Mouse (Mus musculus): ENCODE results near the gene Stac2. TPM values are rescaled to one million over a fixed set of nuclear protein-coding genes. Genes with fewer than 3 reads are reported as not detected.

The Stac2 gene
- polyA plus RNA-seq (2012; rRNA removed), result 0.92 and 1.8 TPM in 2 replicates

DNA sequence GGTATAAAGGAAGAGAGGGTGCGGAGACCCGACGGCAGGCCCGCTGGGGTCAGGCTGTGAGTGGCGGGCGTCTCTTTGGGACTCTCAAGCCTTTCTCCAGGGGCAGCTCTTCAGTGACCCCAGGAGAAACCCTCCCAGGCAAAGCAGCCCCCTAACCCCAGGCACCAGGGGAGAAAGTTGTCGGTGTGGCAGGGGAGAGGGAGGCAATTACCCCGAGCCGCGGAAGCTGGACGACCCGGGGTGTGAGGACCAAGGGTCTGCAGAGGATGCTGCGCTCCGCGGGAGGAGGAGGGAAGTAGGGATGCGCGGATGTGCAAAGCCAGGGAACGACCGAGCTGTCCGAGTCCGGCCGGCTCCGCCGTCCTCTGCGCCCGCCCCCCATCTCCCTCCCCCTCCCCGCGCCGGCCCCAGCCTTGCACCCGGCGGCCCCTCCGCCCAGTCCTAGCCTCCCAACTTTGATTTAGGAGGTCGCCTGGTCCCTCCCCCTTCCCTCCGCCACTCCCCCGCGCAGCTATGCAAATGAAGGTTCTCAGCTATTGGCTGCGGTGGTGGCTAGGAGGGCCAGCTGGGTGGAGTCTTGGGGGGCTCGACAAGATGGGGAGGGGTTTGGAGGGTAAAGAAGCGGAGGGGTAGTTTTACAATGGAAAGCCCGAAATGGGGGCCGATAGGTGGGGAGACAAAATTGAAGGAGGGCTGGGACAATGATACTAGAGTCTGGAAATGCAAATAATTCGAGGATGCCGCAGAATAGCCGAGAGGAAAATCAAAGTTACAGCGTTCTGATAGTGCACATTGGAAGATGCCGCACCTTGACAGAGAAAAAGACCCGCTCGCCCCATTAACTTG lies at the start of gene Stac2:
Gene Stac2, minus strand, starts transcription at position 474 of the 846 bp plus-strand sequence.

DNA sequence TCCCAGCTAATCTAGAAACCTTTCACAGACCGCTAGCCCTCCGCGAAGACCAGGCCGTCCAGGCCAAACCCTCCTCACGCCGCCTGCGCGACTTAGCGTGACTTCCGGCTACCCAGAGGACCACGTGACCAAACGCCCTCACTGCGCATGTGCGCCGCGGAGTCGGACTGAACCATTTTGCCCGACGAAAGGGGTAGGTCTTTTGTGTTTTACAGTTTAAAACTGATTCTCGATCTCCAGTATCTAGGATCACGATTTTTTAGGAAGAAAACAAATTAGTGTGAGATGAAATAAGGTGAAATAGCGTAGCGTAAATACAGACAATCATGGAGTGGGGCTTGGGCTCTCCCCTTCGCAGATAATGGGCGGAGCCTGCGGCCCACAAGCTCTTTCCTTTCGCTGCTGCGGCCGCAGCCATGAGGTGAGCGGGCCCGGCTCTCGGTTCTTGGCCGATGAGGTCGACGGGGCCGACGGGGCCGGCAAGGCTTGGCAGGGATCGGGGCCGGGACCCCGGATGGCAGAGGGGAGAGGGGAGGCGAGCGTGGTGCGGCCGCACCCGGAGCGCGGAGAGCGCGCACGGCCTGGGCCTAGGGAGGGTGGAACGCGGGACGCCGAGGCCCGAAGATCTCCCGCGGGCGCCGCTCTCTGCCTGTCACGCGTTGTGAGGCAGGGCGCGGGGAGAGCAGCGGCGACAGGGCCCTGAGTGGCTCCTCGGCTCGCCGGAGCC lies 26.5 kb downstream of the Stac2 start, which contains the start of gene Rpl19:
Gene Rpl19, plus strand, starts transcription at position 141 of the 727 bp plus-strand sequence.

DNA sequence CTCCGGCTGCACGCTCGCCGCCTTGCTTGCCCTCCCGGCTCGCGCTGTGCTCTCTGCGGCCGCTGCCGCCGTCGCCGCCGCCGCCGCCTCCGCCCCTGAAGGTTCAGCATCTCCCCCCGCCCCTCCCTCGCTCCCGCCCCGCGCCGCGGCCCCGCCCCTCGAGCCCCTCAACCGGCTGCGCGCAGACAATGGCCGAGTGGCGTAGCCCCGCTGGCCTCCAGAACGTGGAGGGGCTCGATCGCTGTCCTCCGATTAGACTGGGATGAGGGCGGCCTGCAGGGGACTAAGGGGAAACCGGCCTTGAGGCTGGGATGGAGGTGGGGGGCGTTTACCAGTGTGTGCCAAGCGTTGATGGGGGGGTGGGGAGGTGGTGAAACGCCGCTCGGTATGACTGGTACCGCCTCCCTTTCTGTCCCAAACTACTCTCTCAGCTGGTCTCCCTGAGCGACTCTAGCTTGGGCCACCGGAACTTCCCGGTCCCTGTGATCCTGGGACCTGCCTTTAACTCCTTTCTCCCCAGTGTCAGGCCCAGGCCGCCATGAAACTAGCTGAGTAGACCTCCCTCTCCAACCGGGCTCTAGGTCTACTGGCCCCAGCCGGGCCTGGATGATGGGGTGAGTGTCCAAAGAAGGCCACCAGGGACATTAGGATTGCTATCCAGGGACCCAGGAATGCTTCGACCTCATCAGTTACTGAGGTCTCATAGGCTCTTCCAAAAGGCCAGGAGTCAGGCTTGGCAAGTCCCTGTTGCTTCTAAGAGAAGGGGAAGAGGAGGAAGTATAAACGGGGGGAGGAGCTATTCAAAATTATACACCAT lies 30.5 kb downstream of the Stac2 start, which contains the start of gene Cacnb1:
Gene Cacnb1, minus strand, starts transcription at position 480 of the 817 bp plus-strand sequence.

DNA sequence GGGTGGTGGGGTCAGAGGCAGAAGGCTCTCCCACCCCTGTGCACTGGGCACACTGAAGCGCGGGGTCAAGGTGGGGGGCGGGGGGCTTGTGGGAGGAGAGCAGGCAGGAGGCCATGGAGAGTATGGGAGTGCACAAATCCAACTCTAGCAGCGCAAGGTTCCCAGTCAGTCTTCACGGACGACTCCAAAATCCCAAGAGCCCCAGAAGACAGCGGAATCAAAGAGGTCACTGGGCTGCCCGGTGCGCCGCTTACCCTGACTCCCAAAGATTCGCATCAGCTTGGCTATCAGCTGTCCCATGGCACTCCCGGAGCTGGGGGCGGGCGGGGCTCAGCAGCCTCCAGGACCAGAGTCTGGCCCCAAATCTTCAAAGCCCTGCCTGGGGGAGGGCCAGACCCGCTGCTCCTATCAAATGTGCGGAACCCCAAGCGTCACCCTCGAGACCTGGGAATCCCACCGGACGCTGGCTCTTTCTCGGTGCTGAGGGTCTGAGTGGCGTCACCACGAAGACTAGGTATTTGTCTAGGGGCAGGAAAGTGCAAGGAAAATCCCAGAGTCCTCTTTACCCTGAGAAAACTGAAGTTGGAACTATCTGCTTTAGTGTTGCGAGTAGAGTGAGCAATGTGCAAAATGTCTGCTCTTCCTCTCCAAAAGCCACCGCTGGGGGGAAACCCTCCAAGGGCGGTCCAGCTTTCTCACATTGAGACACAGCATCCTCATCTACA lies 57.5 kb downstream of the Stac2 start, which contains the start of gene Arl5c:
Gene Arl5c, minus strand, starts transcription at position 618 of the 725 bp plus-strand sequence.

Other genes with a start within 250 kb of the Stac2 start
- gene B230217C12Rik, start 212.7 kb downstream of the Stac2 start, polyA plus RNA-seq (2012; rRNA removed), result 8.3 and 18.7 TPM in 2 replicates
- gene Fbxo47, start 169.3 kb downstream of the Stac2 start, polyA plus RNA-seq (2012; rRNA removed), result 0.67 and 0.74 TPM in 2 replicates
- 0.13 and 0.31 TPM in 2 replicates for gene Plxdc1, start 67.0 kb downstream of the Stac2 start, polyA plus RNA-seq (2012; rRNA removed)
- gene Arl5c, start 57.3 kb downstream of the Stac2 start, polyA plus RNA-seq (2012; rRNA removed), result 0.91 and 1.3 TPM in 2 replicates
- gene Cacnb1, start 30.4 kb downstream of the Stac2 start, polyA plus RNA-seq (2012; rRNA removed), result 24.9 and 29.1 TPM in 2 replicates
- gene Rpl19, start 26.8 kb downstream of the Stac2 start, polyA plus RNA-seq (2012; rRNA removed), result 1,982 and 2,772 TPM in 2 replicates
- 17.0 and 20.7 TPM in 2 replicates for gene Fbxl20, start 96.9 kb upstream of the Stac2 start, polyA plus RNA-seq (2012; rRNA removed)
- 38.2 and 40.9 TPM in 2 replicates for gene Med1, start 139.8 kb upstream of the Stac2 start, polyA plus RNA-seq (2012; rRNA removed)
- 21.6 and 29.6 TPM in 2 replicates for gene Cdk12, start 149.6 kb upstream of the Stac2 start, polyA plus RNA-seq (2012; rRNA removed)